Mouse (Mus musculus) kidney, adult 11 months (tissue): ENCODE measurements at regions not wholly inside any gene's neighbourhood (a gene's known extent, or its start where the extent isn't known, plus 50 kb on each side); places are given as distances from the start of the nearest gene placed in this dataset.

Source experiments
- DNase-seq: peaks from one replicate; pipeline ENCODE4 v3.0.0; 2022

DNA sequence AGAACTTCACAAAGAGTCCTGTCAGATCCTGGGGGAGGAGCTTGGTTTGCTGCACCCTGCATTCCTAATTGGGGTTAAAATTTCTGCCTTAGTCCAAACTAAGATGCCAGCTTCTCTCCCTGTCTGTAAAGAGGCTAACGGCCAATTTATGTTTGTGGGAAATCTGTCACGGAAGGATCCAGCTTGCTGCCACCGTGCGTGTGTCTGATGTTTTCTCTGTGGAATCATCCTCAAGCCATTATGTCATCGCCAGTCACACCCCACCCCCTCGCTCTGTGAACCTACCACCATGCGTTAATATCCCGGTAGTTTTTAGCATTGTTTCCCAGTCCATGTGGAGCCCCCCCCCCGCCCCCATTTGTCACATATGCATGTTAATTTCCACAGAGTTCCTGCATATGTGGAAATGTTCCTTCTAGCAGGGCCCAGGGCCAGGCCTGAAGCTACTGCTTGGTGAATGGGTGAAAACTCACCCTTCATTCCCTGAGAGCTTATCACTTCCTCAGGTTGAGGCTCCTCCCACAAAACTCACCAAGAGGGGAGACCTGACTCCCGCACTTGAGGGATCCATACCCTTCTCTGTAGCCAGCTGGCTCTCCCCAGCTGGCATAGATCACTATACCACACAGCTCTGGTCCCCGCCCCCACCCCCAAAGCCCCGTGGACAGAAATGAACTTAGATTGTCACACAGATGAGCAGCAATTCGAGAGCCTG, 233.4 kb downstream of the Bcl11b start:
- DNase-seq = no peak

DNA sequence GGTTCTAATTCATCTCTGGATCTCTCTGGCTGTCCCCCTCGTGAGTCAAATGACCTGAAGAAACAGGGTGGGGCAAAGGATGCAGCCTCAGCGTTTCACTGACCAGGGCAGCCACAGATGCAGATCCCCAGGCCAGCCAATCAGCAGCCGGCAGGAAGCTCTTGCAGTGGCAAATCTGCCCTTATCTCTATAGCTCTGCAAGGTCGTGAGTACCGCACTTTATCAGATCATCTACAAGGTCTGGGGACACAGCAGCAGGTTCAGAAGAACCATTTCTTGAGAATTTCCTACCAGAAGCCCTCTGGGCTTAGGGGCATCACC, 232.9 kb downstream of the Bcl11b start:
- no peak for DNase-seq

DNA sequence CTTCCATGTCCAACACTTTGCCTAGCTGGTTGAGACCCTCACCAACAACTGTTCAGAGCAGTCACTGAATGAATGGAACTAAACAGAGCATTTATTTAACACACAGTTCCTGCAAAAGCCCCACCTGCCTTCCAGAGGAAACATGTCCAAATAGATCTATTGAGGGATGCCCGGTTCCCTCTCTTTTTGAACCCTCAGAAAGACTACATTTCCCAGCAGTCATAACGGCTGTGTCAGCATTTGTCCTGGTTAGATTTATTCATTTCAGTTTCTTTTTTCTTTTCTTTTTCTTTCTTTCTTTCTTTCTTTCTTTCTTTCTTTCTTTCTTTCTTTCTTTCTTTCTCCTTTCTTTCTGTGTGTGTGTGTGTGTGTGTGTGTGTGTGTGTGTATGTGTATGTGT, 232.1 kb downstream of the Bcl11b start:
- no peak for DNase-seq

DNA sequence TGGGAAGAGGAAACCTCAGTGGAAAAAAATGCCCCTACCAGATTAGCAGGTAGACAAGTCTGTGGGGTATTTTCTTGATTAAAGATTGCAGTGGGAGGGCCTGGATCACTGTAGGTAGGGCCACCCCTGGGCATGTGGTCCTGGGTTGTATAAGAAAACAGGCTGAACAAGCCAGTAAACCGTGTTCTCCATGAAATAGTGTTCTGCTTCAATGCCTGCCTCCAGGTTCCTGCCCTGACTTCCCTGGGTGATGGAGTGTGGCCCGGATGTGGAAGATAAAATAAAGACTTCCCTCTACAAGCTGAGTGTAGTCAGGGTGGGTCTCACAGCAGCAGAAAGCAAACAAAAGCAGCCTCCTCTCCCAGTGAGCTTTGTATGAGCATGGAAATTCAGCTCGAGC, 231.6 kb downstream of the Bcl11b start:
- no peak for DNase-seq

DNA sequence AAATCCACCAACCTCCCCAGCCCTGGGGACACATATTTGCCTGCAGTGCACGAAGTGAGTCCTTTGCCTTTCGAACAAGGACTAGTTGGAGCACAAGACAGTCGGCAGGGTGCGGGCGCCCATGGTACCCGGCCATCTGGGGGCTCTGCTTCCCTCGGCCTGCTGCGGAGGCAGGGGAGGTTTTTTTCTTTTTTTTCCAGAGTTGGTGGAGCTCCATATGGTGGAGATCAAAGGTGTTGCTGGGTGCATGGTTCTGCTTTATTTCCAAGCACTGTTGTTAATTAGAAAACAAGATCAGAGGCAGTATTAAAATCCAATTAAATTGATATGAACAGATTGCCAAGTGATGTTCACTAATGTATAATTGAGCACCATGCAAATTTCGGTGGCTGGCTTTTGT, 225.4 kb downstream of the Bcl11b start:
- no peak for DNase-seq

DNA sequence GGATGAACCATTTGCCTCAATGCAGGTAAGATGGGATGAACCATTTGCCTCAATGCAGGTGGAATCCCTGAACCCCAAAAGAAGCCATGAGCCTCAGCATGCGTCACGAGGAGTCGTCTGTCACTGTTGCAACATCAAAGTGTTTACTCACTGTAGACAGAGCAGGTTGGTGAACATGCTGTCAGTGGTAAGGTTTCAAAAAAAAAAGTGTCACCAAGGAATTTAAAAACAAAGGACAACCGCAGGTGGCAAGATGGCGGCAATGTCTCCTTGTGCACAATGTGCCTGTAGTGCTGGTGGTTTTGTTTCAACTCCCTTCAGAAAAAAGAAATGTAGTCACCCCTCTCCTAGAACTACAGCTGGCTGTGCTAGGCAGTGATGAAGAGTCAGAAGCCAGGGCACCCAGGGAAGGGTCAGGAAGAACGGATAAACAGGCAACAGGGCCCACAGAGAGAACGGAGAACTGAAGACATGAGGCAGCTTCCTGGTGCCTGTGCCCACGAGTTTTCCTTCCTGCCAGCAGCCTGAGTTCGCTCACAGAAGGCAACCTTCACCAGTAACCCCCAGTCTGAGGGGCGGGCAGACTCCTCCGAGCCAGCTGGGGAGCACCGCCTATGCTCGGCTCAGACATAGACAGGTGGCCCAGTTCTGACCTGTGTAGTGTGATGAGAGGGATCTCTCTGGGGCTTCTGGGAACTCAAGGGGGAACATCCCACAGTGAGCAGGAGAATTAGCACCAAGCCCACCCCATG, 223.9 kb downstream of the Bcl11b start:
- no peak for DNase-seq

DNA sequence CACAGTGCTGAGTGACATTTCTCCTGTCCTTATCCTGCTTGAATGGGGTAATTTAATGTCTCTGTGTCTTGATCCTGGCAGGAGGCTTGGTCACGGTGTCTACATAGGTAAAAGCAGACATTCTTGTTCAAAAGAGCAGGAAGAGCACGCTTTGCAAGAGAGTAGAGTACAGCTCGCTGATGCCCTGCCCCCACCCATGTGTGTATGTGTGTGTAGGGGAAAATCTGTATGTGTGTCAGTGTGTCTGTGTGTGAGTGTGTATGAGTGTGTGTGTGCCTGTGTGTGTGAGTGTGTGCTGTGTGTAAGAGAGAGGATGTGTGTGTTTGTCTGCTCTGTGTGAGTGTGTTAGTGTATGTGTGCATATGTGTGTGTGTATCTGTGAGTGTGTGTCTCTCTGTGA, 221.3 kb downstream of the Bcl11b start:
- no peak for DNase-seq

DNA sequence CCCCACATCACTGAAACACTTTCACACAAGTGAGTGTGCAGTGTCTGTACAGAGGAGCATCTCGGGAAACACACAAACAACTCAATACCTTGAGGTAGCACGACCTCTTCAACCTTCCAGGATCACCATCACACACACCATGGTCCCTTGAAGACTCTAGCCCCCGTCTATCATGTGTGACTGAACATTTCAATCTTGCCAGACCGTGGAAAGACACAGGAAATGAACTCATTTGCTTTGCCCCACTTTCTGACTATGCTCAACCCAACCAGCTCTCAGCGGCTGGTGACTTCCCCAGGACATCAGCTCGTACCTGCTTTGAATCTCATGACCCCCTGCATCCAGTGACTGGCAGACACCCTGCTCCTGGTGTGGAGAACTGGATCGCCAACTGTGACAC, 219.6 kb downstream of the Bcl11b start:
- DNase-seq = no peak

DNA sequence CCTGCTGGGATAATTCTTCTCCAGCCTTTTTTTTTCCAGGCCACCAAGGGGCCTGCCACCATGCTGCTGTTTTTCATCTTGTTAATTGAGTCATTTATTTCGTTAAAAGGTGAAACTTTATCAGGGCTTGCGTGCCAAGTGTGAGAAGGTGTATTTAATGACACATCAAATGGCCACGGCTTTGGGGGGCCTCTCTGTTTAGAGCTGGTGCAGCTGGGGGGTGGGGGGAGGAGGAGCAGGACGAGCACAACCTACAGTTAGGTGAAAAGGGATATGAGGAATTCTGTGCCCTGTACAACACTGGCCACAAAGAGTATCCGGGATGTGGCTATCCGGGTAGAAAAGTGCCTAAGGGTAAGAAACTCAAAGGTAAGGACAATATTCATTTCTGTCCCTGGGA, 213.6 kb downstream of the Bcl11b start:
- no peak for DNase-seq

DNA sequence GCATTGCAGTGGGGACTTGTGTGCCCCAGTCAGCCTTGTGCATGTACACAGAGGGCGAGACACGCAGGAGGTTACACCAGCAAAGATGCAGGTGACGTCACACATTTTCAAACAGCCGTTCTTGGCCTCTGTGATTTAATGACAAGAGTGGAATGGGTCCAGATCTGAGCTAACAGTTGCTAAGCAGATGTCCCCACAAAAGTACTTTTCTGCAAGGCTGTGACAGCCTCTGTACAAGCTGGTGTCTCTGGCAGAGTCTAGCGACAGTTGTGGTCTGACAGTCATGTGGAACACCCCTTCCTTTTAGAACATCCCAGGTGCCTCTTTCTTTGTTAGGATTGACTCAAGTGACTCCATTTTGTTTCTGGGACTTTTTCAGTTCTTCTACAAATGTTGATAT, 203.1 kb downstream of the Bcl11b start:
- DNase-seq = no peak

DNA sequence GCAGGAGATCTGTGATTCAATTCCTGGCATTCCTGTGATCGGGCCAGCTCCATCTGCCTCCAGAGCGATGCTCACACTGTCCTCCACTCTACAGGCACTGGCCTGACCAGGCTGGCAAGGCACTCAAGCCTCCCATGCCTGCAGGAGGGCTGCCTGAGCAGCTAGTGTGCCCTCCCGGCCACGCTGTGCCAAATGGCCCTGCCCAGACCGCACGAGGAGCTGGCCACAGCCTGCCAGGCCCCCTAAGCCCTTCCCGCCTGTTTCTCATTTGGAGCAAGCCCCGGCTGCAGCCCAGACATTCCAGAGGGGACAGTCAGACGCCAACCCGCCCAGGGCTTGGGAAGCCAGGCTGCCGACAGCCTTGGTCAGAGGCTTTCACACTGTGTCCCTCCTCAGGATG, 195.8 kb downstream of the Bcl11b start:
- no peak for DNase-seq

DNA sequence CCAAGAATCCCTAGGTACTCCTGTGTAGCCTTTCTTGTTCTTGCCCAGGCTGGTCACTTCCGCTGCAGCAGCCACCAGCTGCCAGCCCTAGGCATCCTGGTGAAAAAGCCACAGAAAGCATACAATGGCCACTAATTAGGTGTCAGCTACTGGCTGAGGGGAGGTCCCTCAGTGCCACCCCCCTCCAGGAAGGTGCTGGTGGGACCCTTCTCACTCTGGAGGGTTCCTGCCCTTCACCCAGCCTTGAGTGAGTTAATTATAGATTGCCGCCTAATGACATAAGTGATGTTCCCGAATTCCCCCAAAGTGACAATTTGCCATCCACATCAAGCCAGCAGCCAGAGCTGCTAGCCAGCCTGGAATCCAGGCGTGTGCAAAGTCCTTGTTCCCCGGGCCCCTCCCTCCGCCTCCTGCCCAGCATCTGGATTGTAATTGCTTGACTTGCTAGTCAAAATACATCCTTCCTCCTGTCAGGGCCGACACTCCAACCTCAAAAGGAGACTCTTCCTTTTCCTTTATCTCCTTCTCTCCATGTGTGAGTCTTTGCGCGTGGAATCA, 195.2 kb downstream of the Bcl11b start:
- no peak for DNase-seq

DNA sequence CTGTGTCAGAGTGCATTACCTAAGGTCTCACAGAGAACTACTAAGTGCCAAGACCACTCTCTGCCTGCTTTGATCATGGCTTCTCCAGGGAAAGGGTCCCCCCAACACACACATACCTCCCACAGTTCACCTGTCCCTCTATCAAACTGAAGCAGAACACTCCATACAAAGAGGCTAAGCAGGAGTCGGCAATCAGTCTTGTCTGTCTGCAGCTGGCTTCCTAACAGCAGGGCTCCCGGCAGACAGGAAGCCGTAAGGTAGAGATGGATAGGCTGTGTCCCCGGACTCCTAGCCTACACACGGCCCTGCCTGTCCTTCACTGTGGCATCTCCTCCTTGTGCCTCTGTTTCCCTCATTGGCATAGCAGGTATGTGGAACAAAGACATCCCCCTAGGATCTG, 192.2 kb downstream of the Bcl11b start:
- DNase-seq = no peak

DNA sequence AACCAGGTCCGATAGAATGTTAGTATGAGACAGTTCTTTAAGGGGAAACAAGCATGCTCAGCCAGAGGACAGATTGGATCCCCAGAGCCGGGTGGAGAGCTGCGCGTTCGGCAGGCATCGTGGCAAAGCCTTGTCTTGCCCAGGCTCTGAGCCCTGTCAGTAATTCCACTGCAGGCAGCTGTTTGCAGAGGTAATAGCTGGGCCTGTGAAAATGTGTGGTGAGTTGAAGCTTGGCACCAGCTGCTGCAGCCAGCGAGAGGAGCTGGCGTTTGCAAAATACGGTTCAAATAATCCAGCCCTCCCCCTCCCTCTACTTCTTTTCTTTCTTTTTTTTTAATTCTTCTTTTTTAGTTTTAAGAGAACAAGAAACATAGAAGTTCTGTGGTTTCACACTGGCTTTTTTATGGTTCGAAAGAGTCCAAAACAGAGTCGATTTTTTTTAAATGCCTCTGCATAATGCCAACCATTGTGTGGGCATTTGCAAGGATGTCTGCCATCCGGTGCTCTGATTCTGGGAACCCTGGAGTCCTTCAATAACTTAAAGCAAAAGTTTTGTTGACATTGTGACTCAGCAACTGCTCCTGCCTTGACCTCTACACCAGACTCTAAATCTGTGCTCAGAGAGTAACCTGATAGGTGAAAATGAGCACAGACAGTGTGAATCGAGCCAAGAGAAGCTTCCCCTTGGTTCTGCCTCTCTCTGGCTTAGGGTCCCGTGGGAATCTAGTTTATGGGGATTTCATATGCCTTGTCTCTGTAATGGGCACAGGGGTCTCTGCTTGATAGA, 190.7 kb downstream of the Bcl11b start:
- DNase-seq = no peak

DNA sequence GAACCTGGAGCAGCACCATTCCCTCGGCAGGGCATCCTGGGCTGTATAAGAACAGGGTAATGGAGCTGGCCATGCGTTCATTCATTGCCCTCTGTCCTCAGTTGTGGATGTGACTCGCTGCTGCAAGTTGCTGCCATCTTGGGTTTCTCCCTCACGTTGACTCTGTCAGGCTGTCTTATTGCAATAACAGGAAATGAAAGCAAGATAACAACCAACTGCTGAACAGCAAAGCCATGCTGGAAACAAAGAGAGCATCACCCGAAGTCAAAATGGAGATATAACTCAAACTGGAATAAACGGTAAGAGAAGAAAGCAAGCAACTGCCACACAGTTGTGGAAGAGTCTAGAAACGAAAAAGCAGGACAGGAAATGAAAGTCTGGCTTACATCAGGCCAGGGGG, 188.5 kb downstream of the Bcl11b start:
- no peak for DNase-seq

DNA sequence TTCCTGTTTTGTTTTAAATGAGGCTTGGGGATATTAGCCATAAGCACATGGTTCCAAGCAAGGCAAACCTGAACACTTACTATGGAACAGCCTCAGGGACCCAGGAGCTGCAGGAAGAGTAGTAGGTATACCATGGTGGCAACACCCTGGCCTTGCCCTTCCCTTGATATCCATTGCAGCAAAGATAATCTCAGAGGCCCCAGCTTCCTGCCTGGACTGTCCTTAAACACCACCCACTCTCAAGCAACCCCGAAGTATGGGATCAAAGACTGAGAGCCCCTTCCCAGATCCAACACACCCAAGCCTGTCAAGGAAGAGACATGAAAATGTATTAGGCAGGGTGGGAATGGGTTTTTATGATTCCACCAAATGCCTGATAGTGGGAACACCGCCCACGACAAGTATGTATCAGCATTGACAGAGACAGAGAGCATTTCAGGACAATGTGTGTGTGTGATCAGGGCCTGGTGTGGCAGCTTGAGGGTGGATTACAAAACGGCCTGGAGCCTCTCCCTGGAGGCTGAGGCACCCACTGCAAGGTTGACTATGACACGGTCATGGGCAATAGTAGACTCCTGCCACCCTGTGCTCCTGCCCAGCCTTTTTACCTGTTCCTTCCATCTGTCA, 179.5 kb downstream of the Bcl11b start:
- DNase-seq = no peak

DNA sequence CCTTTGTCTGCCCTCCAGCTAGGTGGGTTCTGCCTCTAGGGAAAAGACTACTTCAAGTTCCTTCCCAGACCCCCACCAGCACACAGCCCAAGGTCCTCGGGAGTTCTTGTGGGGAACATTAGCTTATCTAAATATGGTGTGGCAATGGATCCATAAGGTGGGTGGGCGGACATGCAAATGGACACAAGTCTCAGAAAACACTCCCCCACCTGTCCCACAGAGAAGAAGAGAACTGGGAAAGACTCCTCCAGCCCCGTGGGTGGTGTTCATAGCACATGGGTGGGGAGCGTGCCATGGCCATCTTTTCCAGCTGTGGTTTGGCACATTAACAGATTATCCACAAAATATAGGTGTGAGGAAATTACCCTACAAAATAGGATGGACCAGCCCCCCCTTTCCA, 177.5 kb downstream of the Bcl11b start:
- DNase-seq = no peak

DNA sequence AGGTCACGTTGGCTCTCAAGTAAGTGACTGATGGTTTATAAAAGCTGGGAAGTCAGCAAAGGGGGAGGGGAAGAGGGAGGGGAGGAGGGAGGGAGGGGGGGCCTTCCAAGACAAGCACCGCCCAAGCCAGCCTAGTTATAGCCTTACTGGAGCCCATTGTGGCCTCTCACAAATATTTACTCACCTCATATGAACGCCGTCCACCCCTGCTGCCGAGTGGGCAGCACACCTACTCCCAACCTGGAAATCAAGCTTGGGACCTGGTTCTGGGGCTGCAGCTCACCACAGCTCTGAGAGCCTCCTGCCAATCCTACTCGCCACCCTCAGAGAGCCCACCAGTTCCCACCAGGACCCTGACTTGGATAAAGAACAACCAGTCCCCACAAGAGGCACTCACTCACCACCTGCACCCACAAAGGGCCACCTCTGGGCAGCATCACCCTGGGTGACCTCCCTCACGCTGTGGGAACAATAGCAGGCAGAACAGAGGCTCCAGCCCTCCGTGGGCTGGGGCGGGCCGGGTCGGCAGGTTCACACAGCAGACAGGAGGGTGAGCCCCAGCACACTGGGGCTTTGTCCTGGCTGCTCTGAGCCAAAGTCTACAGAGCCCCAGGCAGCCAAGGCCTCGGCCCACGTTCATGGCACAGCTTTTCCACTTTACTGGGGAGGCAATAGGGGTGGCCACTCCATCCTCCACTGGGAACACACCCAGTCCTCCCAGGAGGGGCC, 171.8 kb downstream of the Bcl11b start:
- no peak for DNase-seq

DNA sequence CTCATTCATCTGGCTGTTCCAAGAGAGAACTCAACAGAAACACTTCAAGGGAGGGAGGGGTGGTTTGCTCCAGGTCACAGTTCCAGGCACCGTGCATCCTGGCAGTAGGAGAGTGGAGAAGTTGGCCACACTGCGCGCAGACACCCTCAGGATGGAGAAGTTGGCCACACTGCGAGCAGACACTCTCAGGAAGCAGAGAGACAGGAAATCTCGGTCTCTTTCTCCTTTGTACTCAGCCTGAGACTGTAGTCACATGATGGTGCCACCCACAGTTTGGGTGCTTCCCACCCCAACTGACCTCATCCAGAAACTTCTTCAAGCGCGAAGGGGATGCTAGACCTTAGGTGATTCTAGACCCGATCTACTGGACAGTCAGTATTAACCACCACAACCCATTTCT, 170.4 kb downstream of the Bcl11b start:
- no peak for DNase-seq

DNA sequence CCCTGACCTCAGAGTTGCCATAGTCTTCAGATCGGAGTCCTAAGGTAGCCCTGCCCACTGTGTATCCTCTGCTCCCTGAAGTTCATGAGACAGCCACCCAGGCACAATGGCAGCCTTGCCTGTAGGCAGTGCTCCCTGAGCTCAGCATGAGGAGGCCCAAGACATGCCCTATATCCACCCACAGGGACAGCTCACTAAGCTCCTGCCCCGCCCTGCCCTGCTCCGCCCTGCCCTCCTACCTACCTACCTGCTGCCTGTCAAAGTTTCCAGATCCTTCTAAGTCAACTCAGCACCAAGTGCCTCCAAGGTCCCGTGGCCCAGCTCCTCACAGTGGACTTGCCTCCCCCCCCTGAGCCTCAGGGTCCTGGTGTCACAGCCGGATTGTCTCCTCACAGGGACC, 168.9 kb downstream of the Bcl11b start:
- no peak for DNase-seq

DNA sequence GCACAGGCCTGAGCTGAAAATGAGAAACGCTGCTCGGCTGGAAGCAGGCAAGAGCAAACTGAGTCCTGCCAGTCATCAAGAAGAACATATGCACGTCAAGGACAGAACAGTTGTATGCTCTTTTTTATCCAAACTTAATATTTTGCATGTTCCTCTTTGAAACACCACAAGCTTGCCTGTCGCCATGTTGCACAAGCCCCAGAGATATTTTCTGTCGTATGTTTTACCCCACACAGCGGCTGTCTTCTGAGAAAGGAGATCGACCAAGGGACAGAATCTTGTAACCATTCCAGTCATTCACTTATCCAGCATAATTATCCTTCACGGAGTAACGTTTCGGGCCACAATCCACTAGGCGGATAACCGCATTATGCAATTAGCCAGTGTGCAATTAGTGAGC, 165.7 kb downstream of the Bcl11b start:
- DNase-seq = no peak

DNA sequence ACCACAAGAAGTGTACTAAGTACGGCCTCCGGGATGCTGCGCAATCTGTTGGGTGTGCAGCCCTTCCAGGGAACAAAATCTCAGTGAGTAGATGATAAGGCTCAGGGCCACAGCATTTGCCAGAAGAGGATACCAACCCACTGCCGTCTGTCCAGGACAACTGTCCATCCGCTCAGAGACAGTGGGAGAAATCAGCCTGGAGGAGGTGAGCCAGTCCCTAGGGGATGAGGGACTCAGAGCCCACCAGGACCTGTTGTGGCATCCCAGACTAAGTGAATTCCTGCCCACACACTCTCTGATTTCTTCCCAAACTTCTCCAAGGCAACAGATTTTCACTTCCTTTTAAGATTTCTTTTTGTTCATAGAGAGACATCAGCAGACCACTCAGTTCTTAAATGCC, 158.8 kb downstream of the Bcl11b start:
- no peak for DNase-seq

DNA sequence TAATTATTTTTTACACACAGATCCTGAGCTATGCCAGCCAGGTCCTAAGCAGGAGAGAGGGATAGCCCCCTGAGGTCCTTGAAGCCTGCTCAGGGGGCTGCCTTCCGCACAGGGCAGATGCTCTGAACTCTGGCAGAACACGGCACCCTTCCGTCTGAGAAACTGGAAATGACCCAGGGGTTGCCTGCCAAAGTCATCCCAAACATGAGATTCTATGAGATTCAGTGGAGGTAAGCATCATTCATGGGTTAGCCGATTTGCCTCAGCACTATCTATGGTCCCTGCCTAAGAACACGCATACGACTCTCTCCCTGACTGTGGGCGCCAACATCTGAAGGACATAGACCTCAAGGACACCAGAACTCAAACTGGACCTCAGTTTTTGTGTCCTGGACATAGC, 152.8 kb downstream of the Bcl11b start:
- no peak for DNase-seq
